Mouse (Mus musculus): ENCODE data around the gene Klhl32. TPM values are rescaled to one million over a fixed set of nuclear protein-coding genes. Genes with fewer than 3 reads are reported as not detected.

Gene Klhl32
- polyA plus RNA-seq, 1 experiment from 2014 or later = 0.09 TPM

DNA sequence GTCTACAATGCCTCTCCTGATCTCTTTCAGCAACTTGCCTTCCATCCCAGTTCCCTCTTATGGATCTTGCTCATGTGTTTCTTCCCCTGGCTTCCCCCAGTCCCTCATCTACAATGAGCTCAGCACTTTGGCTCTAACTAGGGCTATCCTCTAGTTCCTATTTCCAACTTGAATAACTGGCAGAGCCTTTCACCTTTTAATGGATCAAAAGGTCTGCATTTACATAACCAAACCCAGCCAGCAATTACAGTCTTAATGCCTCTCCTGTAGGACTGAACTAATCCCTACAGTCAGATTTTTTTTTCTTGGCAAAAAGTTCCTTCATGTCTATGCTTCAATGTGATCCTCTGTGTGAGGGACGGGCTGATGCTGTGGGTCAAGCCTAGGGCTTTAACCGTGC, 3.5 kb downstream of the Klhl32 start:
- H3K4me1 ChIP-seq (replicated peaks) = peaks cover 8% of the 10 kb centered on the region; the same call in 1 of the 2 replicates
- no peak overlapping the region for H3K4me2 ChIP-seq
- no peak for ATAC-seq (ENCODE audit: insufficient read depth)
- 59% methylated on average over 2 of the region's 2 CpGs for WGBS (ENCODE audit: insufficient replicate concordance)
- no peaks in the 10 kb centered on the region for H3K36me3 ChIP-seq (replicated peaks)
- H3K4me3 ChIP-seq (replicated peaks) = no peak overlapping the region
- no peaks in the 10 kb centered on the region for H3K9me3 ChIP-seq (replicated peaks)
- H3K27me3 ChIP-seq = peaks cover 13% of the 10 kb centered on the region
- H3K9ac ChIP-seq = no peak overlapping the region
- no peak overlapping the region for H3K27ac ChIP-seq (replicated peaks)

DNA sequence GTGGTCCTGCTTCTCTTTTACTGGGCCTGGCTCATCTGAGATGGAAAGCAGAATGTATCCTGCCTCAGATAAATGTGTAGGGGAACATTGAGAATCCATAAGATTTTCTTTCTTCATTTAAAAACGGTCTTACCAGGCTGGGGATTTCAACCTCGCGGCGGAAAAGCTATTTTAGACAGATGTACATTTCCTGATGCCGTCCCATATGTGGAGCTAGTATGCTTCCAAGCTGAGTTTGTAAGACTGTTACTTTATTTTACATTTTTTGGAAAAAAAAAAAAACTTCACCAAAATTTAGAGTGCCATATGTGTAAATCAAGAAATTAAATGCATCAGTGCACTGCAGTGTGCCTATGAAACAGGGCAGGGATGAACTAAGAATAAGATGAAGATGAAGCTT, 5.4 kb downstream of the Klhl32 start:
- WGBS (ENCODE audit: insufficient replicate concordance) = 74% methylated on average over 5 of the region's 5 CpGs
- Histone ChIP-seq H3K36me3 (replicated peaks) (no peaks in the 10 kb centered on the region), H3K4me1 (replicated peaks) (0 out of 2 replicates have a peak, but pooled peaks cover 2% of the 10 kb centered on the region), H3K4me2 (no peak overlapping the region), H3K4me3 (replicated peaks) (no peak overlapping the region), H3K9ac (no peak overlapping the region), H3K27ac (replicated peaks) (no peak overlapping the region), H3K9me3 (replicated peaks) (no peaks in the 10 kb centered on the region), H3K27me3 (peaks cover 6% of the 10 kb centered on the region)
- no peak for ATAC-seq (ENCODE audit: insufficient read depth)

DNA sequence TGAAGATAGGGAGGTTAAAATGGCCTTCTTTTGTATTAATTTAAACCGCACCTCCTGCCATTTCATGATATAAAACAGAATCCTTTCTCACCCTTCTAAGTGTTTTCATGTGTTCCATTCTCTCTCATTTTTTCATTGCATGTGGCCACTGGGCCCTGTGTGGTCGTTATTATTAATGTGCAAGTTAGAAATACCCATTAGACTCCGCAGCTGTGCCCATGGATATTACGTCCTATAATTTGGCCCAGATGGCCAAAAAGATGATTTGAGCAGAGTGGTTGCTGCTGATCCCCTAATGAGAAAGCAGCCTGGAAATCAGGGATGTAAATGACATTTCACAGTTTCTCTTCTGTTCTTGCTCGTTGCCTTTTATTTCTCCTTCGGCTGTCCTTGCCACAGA, 12.4 kb downstream of the Klhl32 start:
- Histone ChIP-seq H3K9ac (no peak overlapping the region), H3K27ac (replicated peaks) (no peak overlapping the region), H3K36me3 (replicated peaks) (no peaks in the 10 kb centered on the region), H3K9me3 (replicated peaks) (no peaks in the 10 kb centered on the region), H3K4me2 (no peak overlapping the region), H3K27me3 (no peaks in the 10 kb centered on the region), H3K4me1 (replicated peaks) (no peaks in the 10 kb centered on the region), H3K4me3 (replicated peaks) (no peak overlapping the region)
- ATAC-seq (ENCODE audit: insufficient read depth) = no peak
- WGBS (ENCODE audit: insufficient replicate concordance) = 67% methylated on average over 6 of the region's 6 CpGs

DNA sequence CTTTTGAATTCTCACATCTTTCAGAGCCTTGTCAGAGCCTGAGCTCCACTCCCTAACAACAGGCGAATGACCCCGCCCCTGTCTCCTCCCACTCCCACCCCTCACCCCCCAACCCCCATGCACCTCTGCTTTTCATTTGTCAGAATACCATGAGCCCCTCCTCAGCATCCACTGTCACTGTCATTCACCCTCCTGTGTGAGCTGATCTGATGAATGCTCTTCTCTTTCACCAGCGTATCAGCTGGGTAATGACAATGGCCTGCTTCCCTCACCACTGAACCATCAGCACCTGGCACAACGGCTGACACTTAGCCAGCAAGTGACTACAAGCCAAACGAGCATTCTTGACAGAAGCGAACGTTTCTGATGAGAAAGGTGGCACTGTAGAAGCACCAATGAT, 15.4 kb downstream of the Klhl32 start:
- 46% methylated on average over 7 of the region's 7 CpGs for WGBS (ENCODE audit: insufficient replicate concordance)
- Histone ChIP-seq H3K4me2 (no peak overlapping the region), H3K4me3 (replicated peaks) (no peak overlapping the region)

DNA sequence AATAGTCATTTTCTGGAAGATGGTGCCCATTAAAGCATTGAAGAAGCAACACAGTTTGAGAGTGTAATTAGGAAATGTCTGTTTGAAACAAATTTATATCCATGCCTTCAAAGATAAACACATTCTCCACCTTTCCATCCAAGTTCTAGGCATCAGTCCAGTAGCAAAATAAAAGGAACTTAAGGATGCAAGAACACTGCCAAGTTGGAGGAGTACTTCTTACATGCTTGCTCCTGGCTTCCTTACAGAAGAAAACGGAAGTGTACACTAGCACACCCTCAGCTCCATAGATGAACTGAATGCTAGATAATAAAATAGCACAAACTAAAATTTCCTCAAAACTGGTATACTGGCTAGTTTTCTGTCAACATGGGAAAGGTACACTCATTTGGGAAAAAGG, 42.6 kb downstream of the Klhl32 start:
- no peak overlapping the region for H3K4me2 ChIP-seq
- H3K27me3 ChIP-seq = no peaks in the 10 kb centered on the region
- no peak for ATAC-seq (ENCODE audit: insufficient read depth)
- WGBS (ENCODE audit: insufficient replicate concordance) = 68% methylated on average over 1 of the region's 1 CpGs
- H3K9ac ChIP-seq = no peak overlapping the region
- H3K27ac ChIP-seq (replicated peaks) = no peak overlapping the region
- H3K36me3 ChIP-seq (replicated peaks) = no peaks in the 10 kb centered on the region
- H3K4me1 ChIP-seq (replicated peaks) = no peaks in the 10 kb centered on the region
- no peak overlapping the region for H3K4me3 ChIP-seq (replicated peaks)
- H3K9me3 ChIP-seq (replicated peaks) = no peaks in the 10 kb centered on the region

More for the DNA sequence above, 15.4 kb downstream of the Klhl32 start:
- Histone ChIP-seq H3K36me3 (replicated peaks) (no peaks in the 10 kb centered on the region), H3K9me3 (replicated peaks) (no peaks in the 10 kb centered on the region), H3K4me1 (replicated peaks) (no peaks in the 10 kb centered on the region), H3K27ac (replicated peaks) (no peak overlapping the region), H3K27me3 (no peaks in the 10 kb centered on the region), H3K9ac (no peak overlapping the region)
- no peak for ATAC-seq (ENCODE audit: insufficient read depth)

DNA sequence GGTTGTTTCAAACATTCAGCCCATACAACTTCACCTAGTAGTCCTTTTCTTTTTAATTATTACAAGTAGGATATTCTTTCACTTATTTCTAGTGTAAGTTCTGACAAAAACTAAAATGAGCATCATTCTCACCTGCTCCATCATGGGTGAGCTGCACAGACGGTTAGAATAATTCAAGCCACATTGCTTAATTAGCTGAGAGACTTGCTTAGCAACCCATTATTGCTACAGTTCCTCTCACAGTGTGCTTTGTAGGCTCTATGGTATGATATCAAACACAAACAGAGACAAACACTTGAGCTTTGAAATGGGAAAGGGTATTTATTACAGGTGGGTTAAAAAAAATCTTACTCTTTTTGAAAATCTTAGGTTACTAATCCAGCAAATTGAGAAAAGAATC, 49.0 kb downstream of the Klhl32 start:
- no peak for ATAC-seq (ENCODE audit: insufficient read depth)
- Histone ChIP-seq H3K27ac (replicated peaks) (no peak overlapping the region), H3K4me1 (replicated peaks) (no peaks in the 10 kb centered on the region), H3K4me3 (replicated peaks) (no peak overlapping the region), H3K27me3 (no peaks in the 10 kb centered on the region), H3K4me2 (no peak overlapping the region), H3K9ac (no peak overlapping the region), H3K36me3 (replicated peaks) (no peaks in the 10 kb centered on the region), H3K9me3 (replicated peaks) (no peaks in the 10 kb centered on the region)
- 51% methylated on average over 1 of the region's 1 CpGs for WGBS (ENCODE audit: insufficient replicate concordance)

DNA sequence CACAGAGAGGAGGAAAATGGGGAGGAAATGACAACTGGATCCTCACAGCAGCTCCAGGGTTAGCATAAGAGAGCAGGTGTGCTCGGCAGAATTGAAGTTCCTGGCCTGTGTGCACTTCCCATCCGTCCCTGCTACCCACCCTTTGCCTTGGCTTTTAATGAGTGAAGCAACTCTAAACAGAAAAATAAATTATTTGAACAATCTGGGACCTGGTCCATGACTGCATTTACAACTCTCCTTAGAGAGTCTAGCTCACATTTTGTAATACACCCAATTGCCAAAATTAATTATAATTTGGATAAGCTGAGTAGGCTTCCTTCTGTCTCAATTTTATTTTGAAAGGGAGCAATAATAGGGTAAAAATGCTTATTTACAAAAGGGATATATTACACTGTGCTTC, 49.6 kb downstream of the Klhl32 start:
- Histone ChIP-seq H3K27ac (replicated peaks) (no peak overlapping the region), H3K4me2 (no peak overlapping the region), H3K4me3 (replicated peaks) (no peak overlapping the region), H3K9me3 (replicated peaks) (no peaks in the 10 kb centered on the region), H3K36me3 (replicated peaks) (no peaks in the 10 kb centered on the region), H3K27me3 (no peaks in the 10 kb centered on the region), H3K9ac (no peak overlapping the region), H3K4me1 (replicated peaks) (no peaks in the 10 kb centered on the region)
- ATAC-seq (ENCODE audit: insufficient read depth) = no peak
- 35% methylated on average over 2 of the region's 2 CpGs for WGBS (ENCODE audit: insufficient replicate concordance)

DNA sequence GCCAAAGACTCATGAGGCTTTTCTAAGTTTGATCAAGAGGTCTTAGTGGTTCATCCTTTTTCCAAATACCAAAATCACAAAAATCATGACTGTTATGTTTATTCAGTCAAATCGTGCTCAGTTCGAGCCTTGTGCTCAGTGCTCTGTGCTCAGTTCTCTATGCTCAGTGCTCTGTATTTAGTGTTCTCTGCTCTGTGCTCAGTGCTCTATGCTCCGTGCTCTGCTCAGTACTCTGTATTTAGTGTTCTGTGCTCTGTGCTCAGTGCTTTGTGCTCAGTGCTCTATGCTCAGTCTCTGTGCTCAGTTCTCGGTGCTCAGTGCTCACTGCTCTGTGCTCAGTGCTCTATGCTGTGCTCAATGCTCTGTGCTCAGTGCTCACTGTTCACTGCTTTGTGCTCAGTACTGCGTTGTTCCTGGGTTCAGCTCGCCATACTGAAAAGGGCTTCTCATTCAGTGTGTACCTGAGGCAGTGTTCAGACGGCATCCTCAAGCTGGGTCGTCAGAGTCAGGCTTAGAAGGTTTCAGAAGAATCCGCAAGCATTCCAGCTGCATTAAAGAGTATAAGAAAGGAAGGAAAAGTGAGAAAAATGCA, 50.5 kb downstream of the Klhl32 start:
- Histone ChIP-seq H3K27me3 (no peaks in the 10 kb centered on the region), H3K4me2 (no peak overlapping the region), H3K4me3 (replicated peaks) (no peak overlapping the region), H3K36me3 (replicated peaks) (no peaks in the 10 kb centered on the region), H3K9ac (no peak overlapping the region), H3K27ac (replicated peaks) (no peak overlapping the region), H3K9me3 (replicated peaks) (no peaks in the 10 kb centered on the region), H3K4me1 (replicated peaks) (no peaks in the 10 kb centered on the region)
- WGBS (ENCODE audit: insufficient replicate concordance) = 62% methylated on average over 9 of the region's 9 CpGs
- ATAC-seq (ENCODE audit: insufficient read depth) = no peak

DNA sequence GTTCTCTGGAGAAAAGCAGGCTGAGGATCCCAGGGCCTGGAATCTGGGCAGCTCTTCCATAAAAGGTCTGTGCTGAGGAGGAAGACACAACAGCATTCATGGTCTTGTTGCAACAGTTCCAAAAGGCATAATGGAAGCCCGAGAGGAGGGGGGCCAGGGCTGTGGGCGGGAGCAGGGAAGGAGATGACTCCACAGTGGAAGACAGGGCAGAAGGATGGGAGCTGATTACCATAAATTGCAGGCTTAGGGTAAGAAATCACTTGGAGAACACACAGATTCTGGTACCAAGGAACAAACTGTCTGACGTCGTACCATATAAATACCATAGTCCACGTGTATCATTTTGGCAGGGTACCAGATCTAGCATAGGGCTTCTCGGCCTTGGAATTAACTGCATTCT, 51.9 kb downstream of the Klhl32 start:
- WGBS (ENCODE audit: insufficient replicate concordance) = 67% methylated on average over 6 of the region's 6 CpGs

DNA sequence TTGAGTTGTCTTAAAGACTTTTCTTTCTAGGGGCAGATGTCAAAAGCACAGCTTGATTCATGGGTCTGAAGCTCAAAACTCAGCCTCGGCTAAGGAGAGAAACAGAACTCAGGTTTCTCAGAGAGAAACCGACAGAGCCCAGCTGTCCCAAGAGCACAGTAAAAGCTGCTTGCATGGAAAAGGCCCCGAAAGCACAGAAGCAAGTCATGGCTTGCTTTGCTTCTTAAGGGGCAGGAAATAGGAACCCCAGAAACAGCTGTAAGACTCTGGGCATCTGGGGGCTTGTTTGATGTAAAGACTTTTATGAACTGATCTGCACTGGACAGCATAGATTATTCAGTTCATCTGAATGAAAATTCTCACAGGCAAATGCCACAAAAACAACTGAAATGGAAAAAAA, 53.1 kb downstream of the Klhl32 start:
- H3K4me2 ChIP-seq = no peak overlapping the region
- no peaks in the 10 kb centered on the region for H3K27me3 ChIP-seq
- ATAC-seq (ENCODE audit: insufficient read depth) = no peak
- no peaks in the 10 kb centered on the region for H3K4me1 ChIP-seq (replicated peaks)
- H3K9me3 ChIP-seq (replicated peaks) = no peaks in the 10 kb centered on the region
- no peak overlapping the region for H3K4me3 ChIP-seq (replicated peaks)
- H3K36me3 ChIP-seq (replicated peaks) = no peaks in the 10 kb centered on the region
- 45% methylated on average over 3 of the region's 3 CpGs for WGBS (ENCODE audit: insufficient replicate concordance)
- H3K27ac ChIP-seq (replicated peaks) = no peak overlapping the region
- H3K9ac ChIP-seq = no peak overlapping the region

More for the DNA sequence above, 51.9 kb downstream of the Klhl32 start:
- H3K4me1 ChIP-seq (replicated peaks) = no peaks in the 10 kb centered on the region
- H3K4me3 ChIP-seq (replicated peaks) = no peak overlapping the region
- no peak overlapping the region for H3K4me2 ChIP-seq
- H3K9ac ChIP-seq = no peak overlapping the region
- no peaks in the 10 kb centered on the region for H3K36me3 ChIP-seq (replicated peaks)
- ATAC-seq (ENCODE audit: insufficient read depth) = no peak
- no peak overlapping the region for H3K27ac ChIP-seq (replicated peaks)
- H3K9me3 ChIP-seq (replicated peaks) = no peaks in the 10 kb centered on the region
- no peaks in the 10 kb centered on the region for H3K27me3 ChIP-seq

DNA sequence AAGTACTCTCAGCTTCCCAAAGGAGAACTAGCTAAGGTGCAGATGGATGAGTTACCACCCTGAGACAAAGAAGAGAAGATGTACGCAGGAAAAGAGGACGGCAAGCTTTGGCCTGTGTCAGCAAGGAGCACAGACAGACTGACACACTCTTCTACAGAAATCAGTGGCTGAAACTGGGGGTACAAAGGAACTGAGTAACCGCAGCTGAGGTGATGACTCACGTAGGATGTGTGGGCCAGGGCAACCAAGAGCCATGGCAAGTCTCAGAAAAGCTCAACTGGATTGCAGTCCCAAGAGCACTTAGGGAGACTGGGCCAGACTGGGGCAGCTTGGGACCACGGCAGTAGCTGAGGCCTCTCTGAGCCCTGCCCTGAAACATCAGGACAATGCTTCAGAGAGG, 53.6 kb downstream of the Klhl32 start:
- no peak for ATAC-seq (ENCODE audit: insufficient read depth)
- no peaks in the 10 kb centered on the region for H3K4me1 ChIP-seq (replicated peaks)
- 59% methylated on average over 5 of the region's 5 CpGs for WGBS (ENCODE audit: insufficient replicate concordance)
- H3K36me3 ChIP-seq (replicated peaks) = no peaks in the 10 kb centered on the region
- H3K9ac ChIP-seq = no peak overlapping the region
- H3K27me3 ChIP-seq = no peaks in the 10 kb centered on the region
- H3K4me2 ChIP-seq = no peak overlapping the region
- H3K27ac ChIP-seq (replicated peaks) = no peak overlapping the region
- no peaks in the 10 kb centered on the region for H3K9me3 ChIP-seq (replicated peaks)
- no peak overlapping the region for H3K4me3 ChIP-seq (replicated peaks)

DNA sequence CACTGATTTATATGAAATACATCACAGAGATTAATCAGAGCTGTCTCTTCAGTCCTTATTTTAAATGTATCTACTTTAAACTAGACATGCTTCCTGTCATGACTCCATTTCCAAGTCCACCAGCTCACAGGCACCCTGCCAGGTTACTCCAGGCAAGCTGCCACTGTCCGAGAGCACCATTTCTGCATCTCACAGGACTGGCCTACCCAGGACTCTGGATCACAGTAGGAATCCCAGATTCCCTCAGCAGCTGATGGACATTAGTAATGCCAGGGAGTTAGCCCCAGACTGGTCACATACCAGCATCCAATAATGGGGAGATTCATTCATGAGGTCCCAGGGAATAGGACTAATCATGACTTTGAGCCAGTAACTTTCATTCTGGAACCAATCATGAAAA, 54.7 kb downstream of the Klhl32 start:
- H3K4me3 ChIP-seq (replicated peaks) = no peak overlapping the region
- no peak overlapping the region for H3K27ac ChIP-seq (replicated peaks)
- WGBS (ENCODE audit: insufficient replicate concordance) = 60% methylated on average over 1 of the region's 1 CpGs
- H3K9me3 ChIP-seq (replicated peaks) = no peaks in the 10 kb centered on the region
- H3K4me1 ChIP-seq (replicated peaks) = no peaks in the 10 kb centered on the region
- H3K9ac ChIP-seq = no peak overlapping the region
- H3K27me3 ChIP-seq = no peaks in the 10 kb centered on the region
- no peak for ATAC-seq (ENCODE audit: insufficient read depth)
- no peaks in the 10 kb centered on the region for H3K36me3 ChIP-seq (replicated peaks)
- no peak overlapping the region for H3K4me2 ChIP-seq
